Mouse (Mus musculus) spleen, postnatal 4 days (tissue): ENCODE measurements around the gene Itpk1.

Experiments
- DNase-seq, 2 experiments: peaks; one replicate each; pipeline ENCODE4 v3.0.0; 2022; ENCODE audit warnings: low spot score in 2 of 2

Gene Itpk1

DNA sequence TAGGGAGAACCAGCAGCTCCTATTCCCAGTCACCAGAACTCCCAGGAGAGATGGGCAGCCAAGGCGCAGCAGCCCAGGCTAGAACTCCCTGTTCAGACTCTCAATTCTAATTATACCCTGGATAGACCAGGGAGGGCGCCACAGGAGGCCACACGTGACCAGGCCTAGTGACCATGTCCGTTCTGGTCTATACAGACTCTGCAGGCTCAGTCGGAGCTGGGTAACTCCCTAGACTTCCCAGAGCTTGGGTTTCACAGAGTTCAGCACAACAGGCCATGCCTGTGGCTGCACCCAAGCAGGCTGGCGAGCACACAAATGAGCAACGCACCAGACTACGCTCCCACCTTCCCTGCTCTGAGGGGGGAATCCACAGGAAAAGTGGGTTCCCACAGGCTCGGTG, 110.1 kb downstream of the Itpk1 start:
- no peak for DNase-seq

DNA sequence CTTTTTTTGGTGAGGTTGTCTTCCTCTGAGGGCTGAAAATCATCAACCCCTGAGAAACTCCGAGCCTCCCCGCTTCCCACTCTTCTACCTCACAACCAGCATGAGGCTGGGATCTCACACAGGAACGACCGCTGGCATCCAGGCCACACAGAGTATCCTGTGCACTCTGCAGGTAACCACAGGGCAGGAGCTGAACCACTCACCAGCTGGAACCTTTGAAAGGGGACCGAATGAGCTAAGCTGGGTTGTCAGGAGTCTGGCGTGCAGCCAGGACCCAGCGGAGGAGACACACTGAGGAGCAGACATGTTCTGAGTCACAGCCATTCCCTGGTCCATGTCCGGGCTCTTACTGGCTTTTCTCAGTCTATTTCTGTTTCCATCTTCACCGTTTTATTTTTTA, 111.0 kb downstream of the Itpk1 start:
- DNase-seq, result no peak

DNA sequence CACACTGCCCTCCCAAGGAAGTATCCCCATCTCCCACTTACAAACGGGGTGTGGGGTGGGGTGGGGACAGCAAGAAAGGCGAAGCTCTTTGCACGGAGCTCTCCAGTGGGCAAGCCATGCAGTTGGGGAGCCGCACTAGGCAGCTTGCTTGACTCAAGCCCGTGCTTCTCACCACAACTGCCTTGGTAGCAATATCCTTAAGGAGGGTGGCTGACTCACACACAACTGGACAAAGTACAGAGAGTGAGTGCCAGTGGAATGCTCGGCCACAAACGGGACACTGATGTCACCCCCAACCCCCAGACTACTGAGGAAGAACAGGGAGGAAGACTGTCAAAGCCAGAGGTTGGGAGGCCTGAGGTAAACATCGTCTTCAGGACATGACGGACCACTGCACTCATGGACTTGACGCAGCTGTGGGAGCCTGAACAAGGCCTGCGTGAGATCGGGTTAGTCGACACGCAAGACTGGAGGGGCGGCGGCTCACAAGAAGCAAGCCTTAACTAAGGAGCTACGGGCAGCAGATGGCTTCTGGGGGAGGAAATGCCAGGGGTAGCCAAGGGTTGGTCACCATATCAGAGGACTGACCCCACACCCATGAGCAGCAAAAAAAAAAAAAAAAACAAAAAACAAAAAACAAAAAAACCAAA, 113.9 kb downstream of the Itpk1 start:
- no peak for DNase-seq

DNA sequence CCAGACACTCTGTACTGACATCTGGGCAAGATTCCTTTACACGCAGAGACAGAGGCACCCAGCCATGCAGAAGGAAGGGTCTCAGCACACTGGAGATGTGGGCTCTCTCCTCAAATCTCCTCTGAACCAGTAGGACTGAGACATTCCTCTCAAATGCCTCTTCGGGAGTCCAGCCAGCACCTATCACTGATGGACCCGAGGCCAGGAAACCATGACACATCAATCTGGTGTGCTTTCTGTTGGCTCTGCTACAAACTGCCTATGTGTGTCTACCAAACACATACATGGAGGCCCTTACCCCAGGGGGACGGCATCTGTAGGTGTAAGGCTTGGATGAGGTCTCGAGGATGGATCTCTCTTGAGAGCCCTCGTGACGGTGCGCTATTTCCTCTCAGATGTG, 117.6 kb downstream of the Itpk1 start:
- no peak for DNase-seq

DNA sequence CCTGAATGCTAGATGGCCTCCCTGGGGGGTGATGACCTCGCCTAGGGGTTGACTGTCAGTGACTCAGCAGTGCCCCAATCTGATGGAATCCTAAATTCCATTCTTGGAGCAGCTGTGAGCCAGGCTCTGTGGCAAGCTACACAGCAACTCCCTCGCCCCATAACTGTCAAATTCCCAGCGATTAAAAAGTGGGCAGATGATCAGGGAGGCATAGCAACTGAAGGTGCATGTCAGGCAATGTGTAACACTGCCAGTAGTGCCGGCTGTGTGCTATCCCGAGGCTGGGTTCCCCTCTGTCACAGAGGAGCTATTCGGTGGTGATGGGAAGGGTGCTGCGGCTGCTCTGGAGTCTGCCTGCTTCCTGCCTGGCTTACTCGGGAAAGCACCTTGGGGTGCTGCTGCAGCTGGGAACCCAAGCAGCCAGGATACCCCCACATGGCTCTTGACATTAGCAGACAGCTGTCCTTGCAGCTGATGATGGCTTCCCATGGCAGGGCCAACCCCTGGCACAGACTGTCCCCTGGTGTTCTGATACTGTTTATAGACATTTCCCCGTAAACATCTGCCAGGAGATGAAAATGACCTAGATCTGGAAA, 118.3 kb downstream of the Itpk1 start:
- DNase-seq, result no peak

DNA sequence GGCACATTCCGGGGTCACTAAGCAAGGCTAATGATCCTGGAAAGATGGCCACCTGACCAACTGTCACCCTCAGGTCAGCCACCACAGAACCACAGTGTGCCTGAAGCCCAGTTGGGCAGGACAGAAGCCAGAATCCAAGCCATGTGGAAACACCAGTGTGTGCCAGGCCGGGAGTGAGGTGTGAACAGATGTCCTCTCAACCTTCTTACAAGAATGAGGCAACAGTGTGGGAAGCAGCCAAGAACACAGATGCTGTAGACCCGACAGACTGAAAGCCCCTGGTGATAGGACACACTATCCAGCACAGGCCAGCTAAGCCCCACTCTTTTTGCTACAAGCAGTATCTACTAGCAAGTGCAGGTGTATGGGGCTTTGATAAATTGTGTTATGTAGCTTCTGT, 119.3 kb downstream of the Itpk1 start:
- no peak for DNase-seq

DNA sequence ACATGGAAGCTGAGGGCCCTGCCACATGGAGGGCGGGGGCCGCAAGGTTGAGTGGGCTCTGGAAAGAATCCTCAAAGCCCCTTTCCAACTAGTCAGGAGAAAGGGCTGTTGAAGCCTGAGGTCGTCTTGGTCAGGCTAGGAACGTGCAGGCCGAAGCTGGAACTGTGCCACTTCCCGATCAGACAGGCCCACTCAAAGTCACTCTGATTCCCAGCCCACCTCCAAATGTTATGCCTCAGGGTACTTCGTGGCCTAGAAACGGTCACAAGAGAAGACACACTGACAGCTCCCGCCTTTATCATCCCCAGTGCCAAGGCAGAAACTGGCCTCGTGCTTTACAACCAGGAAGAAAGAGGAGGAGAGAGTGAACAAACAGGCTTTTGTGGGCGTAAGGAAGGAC, 122.3 kb downstream of the Itpk1 start:
- no peak for DNase-seq

DNA sequence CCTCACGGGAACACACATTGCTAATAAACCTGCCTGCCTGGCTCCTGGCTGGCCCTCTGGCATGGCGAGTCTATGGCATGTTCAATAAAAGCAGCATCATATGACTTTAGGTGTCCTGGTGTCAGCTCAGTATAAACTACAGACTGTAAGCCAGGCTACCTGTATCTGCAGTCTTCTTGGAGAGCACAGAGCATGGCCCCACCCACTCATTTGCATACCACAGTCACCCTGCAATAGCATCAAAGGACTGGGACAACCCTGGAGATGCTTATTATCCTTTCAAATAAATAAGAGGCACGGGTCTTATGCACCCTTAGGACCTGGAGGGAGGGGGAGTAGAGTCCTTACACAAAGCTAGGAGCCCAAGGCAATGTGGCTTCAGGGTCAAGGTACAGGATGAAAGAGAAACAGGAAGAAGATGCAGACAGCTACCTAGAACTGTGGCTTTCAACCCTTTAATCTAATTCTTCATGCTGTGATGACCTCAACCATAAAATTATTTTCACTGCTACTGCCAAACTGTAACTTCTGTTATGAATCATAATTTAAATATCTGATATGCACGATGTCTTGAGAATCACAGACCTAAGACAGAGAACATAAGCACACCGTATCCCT, 123.0 kb downstream of the Itpk1 start:
- no peak for DNase-seq

DNA sequence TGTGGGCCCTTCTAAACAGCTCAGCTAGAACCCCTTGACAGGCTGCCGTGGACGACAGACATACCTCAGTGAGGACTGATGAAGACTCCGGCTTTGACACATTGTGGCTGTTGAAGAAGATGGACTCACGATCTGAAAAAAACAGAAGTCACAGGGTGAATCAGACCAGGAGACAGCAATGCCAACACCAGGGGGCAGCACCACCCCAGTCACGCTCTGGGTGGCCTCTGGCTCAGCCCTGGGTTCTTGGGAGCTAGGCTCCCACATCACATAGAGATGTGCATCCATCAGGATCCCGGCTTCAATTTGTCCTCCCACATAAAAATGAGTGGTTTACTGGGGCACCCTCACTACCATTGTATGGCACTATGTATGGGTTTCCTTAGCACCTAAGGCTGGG, 125.7 kb downstream of the Itpk1 start:
- peak; percentile 72 to 89 for DNase-seq

DNA sequence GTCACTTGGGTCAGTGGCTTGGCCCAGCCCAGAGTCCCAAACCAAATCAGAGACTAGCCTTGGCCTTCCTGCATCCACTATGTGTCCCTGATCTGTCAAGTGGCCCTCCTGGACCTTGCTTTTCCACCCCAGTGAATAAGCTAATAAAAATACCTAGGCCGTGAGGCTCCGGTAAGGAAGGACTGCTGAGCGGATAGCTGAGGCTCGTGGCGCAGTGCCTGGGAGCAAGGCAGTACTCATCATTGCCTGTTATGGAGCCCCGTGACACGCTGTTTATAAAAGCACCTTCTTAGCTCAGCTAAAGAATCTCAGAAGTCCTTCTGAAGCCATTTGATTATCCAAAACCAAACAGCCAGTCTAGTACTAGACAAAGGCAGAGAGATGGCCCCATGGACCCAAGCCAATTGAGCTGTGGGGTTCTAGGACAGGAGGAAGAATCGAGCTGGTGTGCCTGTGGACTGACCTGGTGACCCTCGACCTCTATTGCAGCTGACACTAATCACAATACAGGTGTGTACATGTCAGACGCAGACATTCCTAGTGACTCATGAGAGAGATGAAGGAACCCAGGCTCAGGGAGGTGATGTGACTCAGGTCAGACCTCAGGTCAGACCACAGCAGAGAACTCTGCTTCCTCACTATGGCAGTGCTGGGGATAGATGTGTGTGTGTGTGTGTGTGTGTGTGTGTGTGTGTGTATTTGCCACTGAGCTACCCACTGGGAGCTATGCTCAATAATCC, 127.9 kb downstream of the Itpk1 start:
- no peak for DNase-seq

DNA sequence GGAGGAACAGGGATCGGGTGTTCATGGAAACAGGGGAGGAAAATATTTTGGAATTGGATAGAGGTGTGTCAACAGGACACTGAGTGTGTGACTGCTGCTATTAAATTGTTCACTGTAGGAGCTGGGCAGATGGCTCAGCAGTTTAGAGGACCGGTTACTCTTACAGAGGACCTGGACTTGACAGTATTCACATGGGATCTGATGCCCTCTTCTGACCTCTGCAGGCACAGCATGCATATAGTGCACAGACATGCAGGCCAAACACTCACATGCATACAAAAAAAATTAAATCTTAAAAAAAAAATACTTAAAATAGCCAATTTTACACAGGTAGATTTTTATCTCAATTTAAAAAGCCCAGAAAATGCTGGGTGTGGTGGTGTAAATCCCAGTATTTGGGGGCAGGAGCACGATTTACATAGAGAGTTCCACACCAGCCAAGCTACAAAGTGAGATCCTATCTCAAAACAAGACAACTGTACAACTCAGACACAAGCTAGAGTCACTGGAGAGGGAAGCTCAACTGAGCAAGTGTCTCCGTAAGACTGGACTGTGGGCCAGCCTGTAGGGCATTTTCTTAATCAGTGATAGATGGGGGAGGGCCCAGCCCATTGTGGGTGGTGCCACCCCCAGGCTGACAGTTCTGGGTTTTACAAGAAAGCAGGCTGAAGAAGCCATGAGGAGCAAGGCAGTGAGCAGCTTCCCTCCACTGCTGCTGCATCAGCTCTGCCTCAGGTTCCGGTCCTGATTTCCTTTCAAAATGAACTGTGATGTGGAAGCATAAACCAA, 129.0 kb downstream of the Itpk1 start:
- no peak for DNase-seq

DNA sequence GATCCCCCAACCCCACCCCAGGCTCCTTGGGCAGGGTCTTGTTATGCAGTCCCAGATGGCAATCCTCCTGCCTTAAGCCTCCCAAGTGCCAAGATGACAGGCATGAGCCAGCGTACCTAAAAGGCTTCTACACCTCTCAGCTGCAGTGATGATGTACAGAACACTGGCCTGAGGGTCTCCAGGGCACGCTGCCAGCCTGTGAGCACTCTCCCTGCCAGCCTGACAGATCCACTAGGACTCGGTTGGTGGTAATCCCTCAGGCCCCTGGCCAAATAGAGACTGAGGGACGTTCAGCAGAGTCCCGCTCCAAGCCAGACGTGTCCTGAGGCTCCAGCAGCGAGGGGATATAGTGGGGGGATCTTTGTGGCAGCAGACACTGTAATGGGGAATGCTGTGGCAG, 131.7 kb downstream of the Itpk1 start:
- DNase-seq, result no peak

DNA sequence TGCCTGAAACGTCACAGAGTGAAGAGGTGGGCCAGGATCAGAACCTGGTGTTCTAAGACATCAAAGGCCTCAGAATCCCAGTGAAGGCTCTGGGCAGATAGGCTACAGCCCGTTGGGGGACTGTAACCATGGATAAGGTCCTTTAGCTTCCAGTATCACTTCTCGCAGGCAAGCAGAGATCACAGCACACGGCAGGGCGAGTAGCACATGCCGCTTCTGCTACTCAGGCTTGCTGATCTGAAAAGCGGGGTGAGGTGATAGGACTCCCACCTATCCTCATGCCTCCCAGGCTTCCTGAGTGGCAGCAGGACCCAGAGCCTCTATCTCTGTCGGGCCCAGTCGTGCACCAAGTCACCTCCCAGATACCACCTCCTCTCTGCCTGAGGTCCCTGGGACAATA, 133.1 kb downstream of the Itpk1 start:
- DNase-seq, result no peak

DNA sequence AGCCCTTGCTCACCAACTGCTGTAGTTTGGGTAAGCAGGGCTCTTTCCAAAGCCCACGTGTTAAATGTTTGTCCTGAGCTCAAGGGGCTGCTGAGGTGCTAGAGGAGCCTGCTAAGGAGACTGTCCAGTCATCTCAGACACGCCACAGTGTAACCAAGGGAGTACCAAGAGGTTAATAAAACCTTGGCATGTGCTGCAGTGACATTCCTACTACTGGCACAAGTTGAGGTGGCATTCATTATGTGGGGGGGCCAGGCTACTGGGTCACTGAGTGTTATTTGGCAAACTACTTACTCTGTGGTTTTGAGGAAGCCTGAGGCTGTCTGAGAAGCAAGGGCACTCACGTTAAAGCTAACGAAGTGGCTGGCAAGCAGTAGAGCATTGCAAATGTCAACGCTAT, 134.0 kb downstream of the Itpk1 start:
- no peak for DNase-seq

DNA sequence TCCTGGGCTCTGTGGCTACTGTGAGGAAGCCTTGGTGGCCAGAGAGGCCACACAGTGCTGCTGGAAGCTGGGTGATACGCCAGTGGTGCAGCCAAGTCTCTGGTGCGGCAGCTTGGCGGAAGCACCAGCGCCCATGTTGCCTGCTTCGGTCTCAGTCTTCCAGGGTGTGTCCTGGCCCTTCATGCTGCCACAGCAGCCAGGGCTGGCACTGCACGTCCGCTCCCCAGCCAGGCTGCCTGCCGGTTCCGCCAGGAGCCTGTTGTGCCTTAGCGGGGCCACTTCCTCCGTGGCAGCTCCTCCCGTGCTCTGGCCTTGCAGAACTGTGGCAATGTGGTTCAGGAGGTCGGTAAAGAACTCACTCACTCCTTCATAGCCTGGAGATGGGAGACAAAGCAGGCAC, 134.6 kb downstream of the Itpk1 start:
- DNase-seq, result no peak

DNA sequence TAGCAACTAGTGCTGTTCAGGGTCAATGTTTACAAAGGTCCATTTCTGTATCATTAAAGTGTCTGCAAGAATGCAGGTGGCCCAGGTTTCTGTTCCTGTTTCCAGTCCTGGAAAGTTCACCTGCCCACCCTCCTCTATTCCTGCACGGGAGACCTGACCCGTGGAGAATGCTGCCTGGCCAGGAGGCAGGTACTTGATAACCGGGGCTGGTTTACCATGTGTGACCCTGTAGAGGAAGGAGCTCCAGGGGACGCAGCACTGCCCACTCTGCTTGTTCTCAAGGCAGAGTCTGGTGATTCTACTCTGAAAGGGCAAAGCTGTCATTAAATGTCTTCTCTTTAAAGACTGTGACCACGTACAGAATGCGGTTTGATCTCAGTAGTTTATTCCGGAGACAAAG, 136.5 kb downstream of the Itpk1 start:
- no peak for DNase-seq

DNA sequence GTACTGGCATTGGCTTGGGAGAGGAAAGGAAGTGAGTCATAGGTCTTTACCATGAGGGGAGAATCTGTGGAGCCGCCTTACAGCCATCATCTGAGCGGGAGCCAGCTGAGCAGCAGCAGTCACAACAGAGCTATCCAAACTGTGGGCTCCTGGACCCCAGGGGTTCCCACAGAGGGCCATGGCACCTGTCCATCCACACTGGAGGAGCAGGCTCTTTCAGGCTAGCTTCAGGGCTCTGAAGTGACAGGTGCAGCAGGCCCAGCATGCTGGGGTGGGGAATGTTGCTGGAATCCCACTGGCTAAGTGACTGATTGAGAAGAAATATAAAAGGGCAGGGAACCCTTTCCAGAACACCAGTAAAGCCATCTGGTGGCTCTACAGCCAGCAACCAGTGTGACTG, 137.8 kb downstream of the Itpk1 start:
- no peak for DNase-seq

DNA sequence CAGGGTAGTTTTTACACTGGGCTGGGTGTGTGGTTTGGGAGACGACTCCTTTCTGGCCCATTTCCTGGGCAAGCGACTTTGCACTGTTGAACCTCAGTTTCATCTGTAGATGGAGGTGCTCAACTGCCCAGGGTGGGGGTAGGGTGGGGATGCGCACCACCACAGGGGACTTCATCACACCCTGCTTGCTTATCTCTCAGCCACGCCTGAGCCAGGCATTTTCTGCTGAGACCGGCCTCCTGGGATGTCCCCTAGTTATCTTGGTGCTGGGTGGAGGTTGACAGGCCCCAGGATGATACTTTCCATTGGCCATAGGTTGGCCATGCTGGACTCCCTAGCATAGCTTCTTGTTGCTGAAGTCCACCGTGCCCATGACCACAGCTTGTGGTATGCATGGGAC, 139.6 kb downstream of the Itpk1 start:
- no peak for DNase-seq

DNA sequence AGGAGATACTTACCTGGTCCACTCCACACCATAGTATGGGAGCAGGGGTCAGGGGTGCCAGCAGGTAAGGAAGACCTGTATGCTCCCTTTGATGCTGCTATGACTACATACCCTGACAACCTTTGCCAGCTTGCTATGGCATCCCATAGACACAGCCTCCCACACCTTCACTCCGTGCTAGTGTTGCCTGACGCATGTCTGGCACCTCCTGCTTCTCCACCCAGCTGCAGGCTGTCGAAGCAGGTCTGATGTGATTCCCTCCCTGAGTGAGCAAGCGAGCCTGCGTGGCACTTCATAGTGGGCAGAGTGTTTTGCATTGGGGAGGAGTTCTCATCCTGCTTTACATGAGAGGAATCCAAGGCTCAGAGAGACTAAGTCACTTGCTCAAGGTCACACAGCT, 147.4 kb downstream of the Itpk1 start:
- no peak for DNase-seq

DNA sequence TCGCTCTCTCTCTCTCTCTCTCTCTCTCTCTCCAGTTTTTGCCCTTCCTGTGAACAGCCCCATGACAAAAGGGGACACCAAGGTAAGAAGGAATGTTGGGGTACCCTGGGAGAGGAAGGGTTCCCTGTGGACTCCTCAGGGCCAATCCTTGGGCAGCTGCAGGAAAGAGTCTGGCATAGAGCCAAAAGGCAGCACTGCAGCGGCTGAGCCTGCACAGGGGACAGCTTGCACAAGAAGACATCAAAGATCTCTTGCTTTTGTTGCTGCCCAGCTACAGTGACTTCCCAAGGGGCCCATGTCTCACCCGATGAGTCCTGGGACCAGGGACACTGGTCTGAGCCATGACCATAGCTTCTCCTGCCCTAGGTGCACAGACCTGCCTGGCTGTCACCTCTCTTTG, 148.9 kb downstream of the Itpk1 start:
- DNase-seq, result no peak

DNA sequence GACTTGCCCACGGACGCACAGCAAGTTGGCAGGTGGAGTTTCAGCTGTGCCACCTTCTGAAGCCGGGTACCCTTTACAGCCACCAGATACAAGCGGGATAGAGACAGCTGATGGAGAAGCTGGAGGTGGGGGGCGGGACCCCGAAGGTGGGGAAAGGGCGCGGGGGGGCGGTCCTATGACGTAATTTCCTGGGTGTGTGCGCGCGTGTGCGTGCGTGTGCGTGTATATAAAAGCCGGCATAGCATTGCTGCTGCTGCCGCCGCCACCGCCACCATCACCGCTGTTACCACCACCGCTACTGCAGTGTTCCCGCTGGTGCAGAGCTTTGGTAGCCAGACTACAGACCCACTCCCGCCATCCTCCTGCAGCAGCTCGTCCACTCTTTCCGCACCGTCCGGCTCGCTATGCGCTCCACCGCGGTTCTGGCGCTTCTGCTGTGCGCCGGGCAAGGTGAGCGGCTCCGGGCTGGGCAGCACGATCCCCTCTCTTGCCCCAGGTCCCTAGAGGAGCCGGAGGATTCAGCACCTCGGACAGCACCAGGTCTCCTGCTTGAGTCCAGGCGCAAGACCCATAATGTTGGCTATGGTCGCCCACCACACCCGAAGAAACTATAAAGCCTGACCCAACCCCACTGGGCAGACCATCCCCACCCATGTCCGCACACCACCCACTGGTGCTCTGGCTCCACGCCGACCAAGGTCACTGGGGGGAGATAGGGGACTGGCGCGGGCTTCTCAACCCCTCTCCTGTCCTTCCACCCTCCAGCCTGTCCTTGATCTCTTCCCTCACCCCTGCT, 149.8 kb downstream of the Itpk1 start, which contains the start of gene Chga:
Chga (plus strand) TSS at position 249 of the 796 bp plus-strand sequence.
- DNase-seq, result peak; percentile 63 to 87
